ENCODE assay signal across 1 mouse cellular context in the genomic region with DNA sequence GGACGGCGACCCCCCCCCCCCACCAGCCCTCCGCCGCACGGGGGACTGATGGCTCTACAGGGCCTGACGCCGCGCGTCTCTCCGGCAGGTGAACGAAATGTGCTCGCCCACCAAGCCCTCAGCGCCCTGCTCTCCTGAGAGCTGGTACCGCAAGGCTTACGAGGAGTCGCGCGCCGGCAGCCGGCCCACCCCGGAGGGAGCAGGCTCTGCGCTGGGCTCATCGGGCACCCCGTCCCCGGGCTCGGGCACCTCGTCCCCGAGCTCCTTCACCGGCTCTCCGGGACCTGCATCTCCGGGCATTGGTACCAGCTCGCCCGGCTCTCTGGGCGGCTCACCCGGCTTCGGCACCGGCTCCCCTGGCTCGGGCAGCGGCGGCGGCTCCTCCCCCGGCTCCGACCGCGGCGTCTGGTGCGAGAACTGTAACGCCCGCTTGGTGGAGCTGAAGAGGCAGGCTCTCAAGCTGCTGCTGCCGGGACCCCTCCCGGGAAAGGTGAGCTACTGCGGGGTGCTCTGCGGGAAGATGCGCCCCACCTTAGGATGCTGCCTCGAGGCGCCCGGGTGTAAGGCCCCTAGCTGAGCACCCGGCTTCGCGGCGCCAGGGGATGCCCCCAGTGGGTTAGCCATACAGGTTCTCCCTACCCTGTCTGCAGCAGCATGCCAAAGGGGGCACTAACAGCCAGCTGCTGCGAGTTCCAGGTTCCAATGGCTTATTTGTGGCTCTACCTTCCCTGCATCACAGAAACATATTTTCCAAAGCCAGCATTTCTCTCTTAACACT.
TF ChIP-seq lines count a peak whose summit lies in the region.

No protein-coding gene starts in this region.

TF ChIP-seq in myocyte, 11 proteins besides CTCF, POLR2A, EP300 and RAD21:
- TF ChIP-seq MYOD1 (IDR thresholded peaks at IDR 0.05; ENCODE audit: control insufficient read depth in 1 of 3, insufficient read length in 2 of 3, low read depth in 2 of 3), result no peak
- peak in 1 of 3 experiments; percentile 19 for TF ChIP-seq MYOG (IDR thresholded peaks at IDR 0.05; ENCODE audit: control insufficient read depth in 1 of 3, insufficient read depth in 1 of 3, insufficient read length in 2 of 3, low read depth in 2 of 3)
